Mouse (Mus musculus) kidney, postnatal 0 days (tissue): ENCODE measurements at regions not wholly inside any gene's neighbourhood (a gene's known extent, or its start where the extent isn't known, plus 50 kb on each side); places are given as distances from the start of the nearest gene placed in this dataset.
A peak's percentile ranks its signal among the peaks of the same experiment; 100 is the strongest.

Experiments
- ATAC-seq: fragments of 200-750 bp; cut with Nextera tagmentation; replicated peaks from 2 replicates; pipeline ENCODE4 v1.8.0; 2017; ENCODE audit warnings: low read depth, moderate number of reproducible peaks, moderate TSS enrichment, moderate library complexity; ENCODE audit not compliant: low FRiP score
- DNase-seq: peaks from one replicate; pipeline ENCODE4 v3.0.0-alpha.2; 2016; ENCODE audit warnings: low spot score
- H3K27ac ChIP-seq: fragments of 300-500 bp; sonication (generic); 2 replicates; pipeline ENCODE4 v1.5.1; 2014; ENCODE audit warnings: mild to moderate bottlenecking
- H3K27me3 ChIP-seq: fragments of 300-500 bp; sonication (generic); 2 replicates; pipeline ENCODE4 v1.6.1; 2014; ENCODE audit warnings: low read length, mixed read lengths; ENCODE audit not compliant: insufficient read depth
- H3K36me3 ChIP-seq: fragments of 300-500 bp; sonication (generic); 2 replicates; pipeline ENCODE4 v1.6.1; 2014; ENCODE audit warnings: low read length, mixed read lengths; ENCODE audit not compliant: insufficient read depth
- H3K4me1 ChIP-seq: fragments of 300-500 bp; sonication (generic); replicated peaks from 2 replicates; pipeline ENCODE4 v1.6.1; 2014; ENCODE audit warnings: antibody characterized with exemption, low read length, mixed read lengths; ENCODE audit not compliant: insufficient read depth
- H3K4me2 ChIP-seq: fragments of 300-500 bp; sonication (generic); 2 replicates; pipeline ENCODE4 v1.6.1; 2014; ENCODE audit warnings: mild to moderate bottlenecking, low read length, moderate library complexity, mixed read lengths
- H3K4me3 ChIP-seq: fragments of 300-500 bp; sonication (generic); replicated peaks from 2 replicates; pipeline ENCODE4 v1.5.1; 2014; ENCODE audit warnings: low read depth, low read length
- H3K9ac ChIP-seq: fragments of 300-500 bp; sonication (generic); 2 replicates; pipeline ENCODE4 v1.6.1; 2014; ENCODE audit warnings: low read depth, low read length
- H3K9me3 ChIP-seq: fragments of 300-500 bp; sonication (generic); replicated peaks from 2 replicates; pipeline ENCODE4 v1.6.1; 2016; ENCODE audit warnings: low read length, inconsistent platforms, mixed read lengths
- CTCF ChIP-seq: IDR thresholded peaks from 2 replicates; pipeline ENCODE4 v1.5.1; 2016; ENCODE audit warnings: antibody characterized with exemption, low read depth, mild to moderate bottlenecking, moderate library complexity
- WGBS: fragments of 180-500 bp; shearing (Covaris S2); extraction: QIAGEN DNeasy Blood & Tissue Kit; methylation state at CpG from one replicate; pipeline ENCODE4 v1.1.7; 2014; 5-methylcytosine and 5-hydroxymethylcytosine counted together

DNA sequence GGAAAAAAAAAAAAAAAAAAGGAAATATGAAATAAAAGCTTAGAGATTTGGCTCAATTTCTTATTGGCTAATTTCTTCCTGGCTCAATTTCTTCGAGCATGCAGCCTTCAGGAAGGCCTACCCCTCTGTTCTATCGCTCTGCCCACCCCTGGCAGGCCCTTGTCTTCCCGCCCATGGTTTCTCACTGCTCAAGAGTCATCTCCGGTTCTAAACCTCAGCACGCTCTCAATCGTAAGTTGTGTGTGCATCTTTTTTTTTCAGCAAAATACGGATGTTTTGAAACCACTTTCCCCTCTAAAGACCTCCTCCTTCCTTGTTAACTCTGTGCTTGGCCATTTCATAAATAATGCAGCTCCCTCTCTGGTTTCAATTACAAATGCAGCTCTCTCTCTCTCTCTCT is 58.3 kb upstream of the Mef2a start:
- DNase-seq (no peak), ATAC-seq (no peak)
- WGBS, result 82% methylated on average over 7 of the region's 7 CpGs
- TF ChIP-seq CTCF, result no peak
- Histone ChIP-seq H3K9ac (no peak overlapping the region), H3K36me3 (no peaks in the 10 kb centered on the region), H3K9me3 (no peaks in the 10 kb centered on the region), H3K27me3 (no peaks in the 10 kb centered on the region), H3K27ac (no peak overlapping the region), H3K4me2 (no peak overlapping the region), H3K4me1 (no peaks in the 10 kb centered on the region), H3K4me3 (no peak overlapping the region)

DNA sequence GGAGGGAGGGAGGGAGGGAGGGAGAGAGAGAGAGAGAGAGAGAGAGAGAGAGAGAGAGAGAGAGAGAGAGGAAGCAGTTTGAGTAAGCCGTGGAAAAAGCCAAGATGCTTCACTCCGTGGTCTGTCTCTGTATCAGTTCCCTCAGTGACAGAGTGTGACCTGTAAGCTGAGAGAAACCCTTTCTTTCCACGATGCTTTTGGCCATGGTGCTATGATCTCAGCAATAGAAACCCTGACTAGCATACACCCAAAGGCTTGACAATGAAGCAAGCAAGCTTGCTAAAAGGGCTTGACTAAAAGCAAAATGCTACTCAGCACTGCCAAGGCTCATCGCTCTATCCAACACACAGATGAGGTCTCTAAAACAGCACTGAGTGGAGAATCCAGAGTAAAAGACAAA is 57.4 kb upstream of the Mef2a start:
- Histone ChIP-seq H3K27ac (no peak overlapping the region), H3K9ac (no peak overlapping the region), H3K9me3 (no peaks in the 10 kb centered on the region), H3K4me1 (no peaks in the 10 kb centered on the region), H3K27me3 (no peaks in the 10 kb centered on the region), H3K4me2 (no peak overlapping the region), H3K4me3 (no peak overlapping the region), H3K36me3 (no peaks in the 10 kb centered on the region)
- no peak for TF ChIP-seq CTCF
- WGBS, result 83% methylated on average over 4 of the region's 4 CpGs
- DNase-seq, result no peak
- no peak for ATAC-seq

- Histone ChIP-seq H3K4me2 (no peak overlapping the region), H3K36me3 (no peaks in the 10 kb centered on the region), H3K9me3 (no peaks in the 10 kb centered on the region), H3K9ac (no peak overlapping the region), H3K27me3 (no peaks in the 10 kb centered on the region), H3K27ac (no peak overlapping the region), H3K4me1 (no peaks in the 10 kb centered on the region), H3K4me3 (no peak overlapping the region)
- ATAC-seq (no peak), DNase-seq (no peak)
- WGBS, result 92% methylated on average over 28 of the region's 28 CpGs
- TF ChIP-seq CTCF, result no peak
These were observed 56.6 kb upstream of the Mef2a start for GRCm38 (mm10) chr7:67429008-67429873.

- no peak for DNase-seq
- no peak overlapping the region for H3K4me3 ChIP-seq
- H3K27me3 ChIP-seq, result no peaks in the 10 kb centered on the region
- H3K9ac ChIP-seq, result no peak overlapping the region
- TF ChIP-seq CTCF, result no peak
- WGBS, result 78% methylated on average over 3 of the region's 3 CpGs
- no peaks in the 10 kb centered on the region for H3K4me1 ChIP-seq
- no peaks in the 10 kb centered on the region for H3K9me3 ChIP-seq
- no peaks in the 10 kb centered on the region for H3K36me3 ChIP-seq
- H3K27ac ChIP-seq, result no peak overlapping the region
- H3K4me2 ChIP-seq, result no peak overlapping the region
- no peak for ATAC-seq
These were observed 55.7 kb upstream of the Mef2a start for GRCm38 (mm10) chr7:67428388-67428787.

- TF ChIP-seq CTCF, result no peak
- Histone ChIP-seq H3K4me3 (no peak overlapping the region), H3K36me3 (no peaks in the 10 kb centered on the region), H3K27ac (no peak overlapping the region), H3K27me3 (no peaks in the 10 kb centered on the region), H3K4me2 (no peak overlapping the region), H3K9ac (no peak overlapping the region), H3K4me1 (no peaks in the 10 kb centered on the region), H3K9me3 (no peaks in the 10 kb centered on the region)
- ATAC-seq, result no peak
- DNase-seq, result no peak
These were observed 53.4 kb upstream of the Mef2a start for GRCm38 (mm10) chr7:67426076-67426475.

DNA sequence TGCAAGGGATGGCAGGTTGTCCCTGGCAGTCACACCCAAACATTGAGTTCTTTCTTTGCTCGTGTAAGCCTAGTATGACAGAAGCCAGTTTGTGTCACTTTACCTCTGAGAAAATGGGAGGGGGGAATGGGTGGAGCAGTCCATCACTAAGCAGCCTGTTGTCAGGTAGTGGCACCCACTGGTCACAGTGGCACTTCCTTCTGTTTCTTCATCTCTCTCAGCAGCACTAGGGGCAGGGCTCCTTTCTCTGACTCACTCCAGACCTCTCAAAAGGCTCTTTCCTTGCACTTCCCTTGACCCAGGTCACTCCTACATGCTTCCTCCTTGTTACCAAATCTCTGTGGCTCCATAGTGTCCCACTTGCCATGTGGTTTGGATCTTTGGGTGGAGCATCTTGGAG is 52.9 kb upstream of the Mef2a start:
- 58% methylated on average over 1 of the region's 1 CpGs for WGBS
- H3K27me3 ChIP-seq, result no peaks in the 10 kb centered on the region
- no peak overlapping the region for H3K4me3 ChIP-seq
- H3K4me2 ChIP-seq, result no peak overlapping the region
- DNase-seq (no peak), ATAC-seq (no peak)
- H3K36me3 ChIP-seq, result no peaks in the 10 kb centered on the region
- H3K4me1 ChIP-seq, result no peaks in the 10 kb centered on the region
- no peak overlapping the region for H3K9ac ChIP-seq
- H3K9me3 ChIP-seq, result no peaks in the 10 kb centered on the region
- TF ChIP-seq CTCF, result no peak
- peak overlapping the region; percentile 52; the same call in 1 of the 2 replicates for H3K27ac ChIP-seq
